Mouse (Mus musculus): ENCODE measurements around the gene Tuba4a.

Tuba4a gene

DNA sequence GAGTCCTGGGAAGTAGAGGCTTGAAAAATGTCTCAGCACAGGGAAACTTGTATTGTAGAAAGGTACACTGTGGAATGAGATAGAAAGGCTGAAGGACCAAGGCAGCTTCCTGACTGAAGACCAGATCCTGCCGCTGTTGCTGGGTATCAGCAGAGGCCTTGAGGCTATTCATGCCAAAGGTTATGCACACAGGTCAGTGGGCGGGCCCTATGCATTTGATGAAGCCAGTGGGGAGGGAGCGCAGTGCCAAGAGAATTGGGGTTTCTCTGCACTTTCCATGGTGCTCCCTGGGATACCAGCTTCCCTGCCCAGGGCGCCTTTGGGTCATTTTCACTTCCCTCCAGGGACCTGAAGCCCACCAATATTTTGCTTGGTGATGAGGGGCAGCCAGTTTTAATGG is 7.1 kb downstream of the Tuba4a start:
- DNase-seq (ENCODE audit: low spot score), result no peak

GRCm38 (mm10) chr1:75211141-75211708 is 8.4 kb downstream of the Tuba4a start:
- no peak for DNase-seq (ENCODE audit: low spot score)

- DNase-seq (ENCODE audit: low spot score), result peak; percentile 98
These were observed 9.3 kb downstream of the Tuba4a start, which contains the start of the genes Glb1l and Stk16 for GRCm38 (mm10) chr1:75210136-75211087. TSS of gene Glb1l (minus strand) at chr1:75210813. TSS of gene Stk16 (plus strand) at chr1:75210838.

DNA sequence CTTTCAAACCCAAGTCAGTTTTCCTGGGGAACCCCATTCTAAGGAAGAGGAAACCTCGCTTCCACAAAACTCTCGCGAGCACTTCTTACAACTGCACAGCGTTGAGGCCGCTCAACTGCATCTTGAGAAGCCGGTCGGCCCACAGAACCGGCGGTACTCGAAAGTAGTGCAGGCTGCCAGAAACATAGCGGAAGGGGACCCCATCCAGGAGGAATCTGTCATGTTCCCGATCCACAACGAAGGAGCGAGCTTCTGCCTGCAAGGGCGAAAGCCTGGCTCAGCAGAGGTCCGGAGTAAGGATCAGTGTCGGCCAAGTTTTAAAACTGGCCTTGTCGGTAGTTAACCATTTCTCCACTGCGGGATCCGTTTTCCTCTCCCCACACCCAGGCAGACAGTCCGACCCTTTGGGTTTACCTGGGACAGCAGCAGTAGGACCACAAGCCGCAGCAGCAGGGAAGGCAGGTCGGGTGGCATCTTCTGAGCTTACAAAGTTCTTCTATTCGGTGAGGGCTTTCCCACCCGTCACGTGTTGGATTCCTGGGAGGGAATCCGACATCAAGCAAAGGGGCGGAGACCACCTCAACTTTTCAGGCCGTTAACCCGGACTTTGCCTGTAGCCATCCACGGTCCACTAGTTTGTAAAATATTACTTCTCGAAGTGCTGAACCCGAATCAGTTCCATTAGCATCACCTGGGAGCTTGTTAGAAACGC is 10.5 kb downstream of the Tuba4a start:
- peak; percentile 70 for DNase-seq (ENCODE audit: low spot score)

DNA sequence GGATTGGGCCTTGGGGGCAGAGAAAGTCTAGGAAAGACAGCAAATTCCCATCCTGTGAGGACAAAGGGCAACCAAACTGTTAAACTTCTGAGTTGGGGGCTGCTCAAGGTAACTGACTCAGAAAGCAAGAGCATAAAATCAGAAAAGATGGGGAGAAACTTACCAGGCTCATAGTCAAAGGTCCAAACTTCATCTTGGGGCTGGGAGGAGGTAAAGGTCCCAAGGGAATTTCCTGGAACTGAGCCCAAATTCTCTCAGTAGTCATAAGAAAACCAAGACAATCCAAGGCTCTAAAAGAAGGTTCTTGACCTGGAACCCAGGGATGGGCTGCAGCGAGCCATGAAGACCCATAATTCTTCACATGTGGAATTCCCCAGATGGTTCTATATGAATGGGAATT is 18.4 kb downstream of the Tuba4a start:
- DNase-seq (ENCODE audit: low spot score), result no peak

- peak; percentile 63 for DNase-seq (ENCODE audit: low spot score)
These were observed 27.2 kb downstream of the Tuba4a start for GRCm38 (mm10) chr1:75192452-75192851.

DNA sequence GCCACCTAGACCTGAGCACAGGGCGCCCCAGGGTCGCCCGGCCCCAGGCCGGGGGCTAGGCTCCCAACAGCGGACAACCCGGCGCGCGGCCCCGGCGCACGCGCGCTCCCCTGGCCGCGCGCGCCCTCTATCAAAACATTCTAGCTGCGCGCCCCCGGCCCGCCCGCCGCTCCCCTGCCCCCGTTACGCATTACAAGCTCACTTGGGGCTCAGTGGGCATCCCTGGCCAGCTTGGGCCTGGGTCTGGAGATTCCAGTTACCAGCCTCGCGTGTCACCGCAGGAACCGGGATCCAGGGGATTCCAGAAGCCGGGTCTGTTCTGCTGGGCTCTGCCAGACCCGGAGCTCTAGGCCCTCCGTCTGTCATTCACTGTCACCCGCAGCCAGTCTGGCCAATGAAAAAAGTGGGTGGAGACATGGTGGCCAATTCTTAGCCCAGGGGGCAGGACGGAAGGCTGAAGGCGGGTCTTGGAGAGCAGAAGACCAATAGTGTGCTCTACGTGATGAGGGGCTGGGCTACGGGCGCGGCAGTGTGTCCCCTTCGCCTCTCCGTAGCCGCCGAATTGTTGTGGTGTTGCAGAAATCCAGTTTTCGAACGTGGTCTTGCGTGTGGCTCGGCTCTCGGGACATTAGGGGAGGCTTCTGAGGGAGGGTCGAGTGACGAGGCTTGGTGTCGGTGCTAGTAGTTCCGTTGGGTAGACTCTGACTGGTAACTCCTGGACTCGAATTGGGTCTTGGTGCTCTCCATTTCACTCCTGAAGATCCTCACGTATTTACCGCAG is 27.9 kb downstream of the Tuba4a start, which contains the start of the genes Ankzf1 and Atg9a:
TSS of gene Ankzf1 (plus strand) at position 530 of the 781 bp plus-strand sequence.
TSS of gene Atg9a (minus strand) at position 575 of the 781 bp plus-strand sequence.
- peak; percentile 91 for DNase-seq (ENCODE audit: low spot score)

DNA sequence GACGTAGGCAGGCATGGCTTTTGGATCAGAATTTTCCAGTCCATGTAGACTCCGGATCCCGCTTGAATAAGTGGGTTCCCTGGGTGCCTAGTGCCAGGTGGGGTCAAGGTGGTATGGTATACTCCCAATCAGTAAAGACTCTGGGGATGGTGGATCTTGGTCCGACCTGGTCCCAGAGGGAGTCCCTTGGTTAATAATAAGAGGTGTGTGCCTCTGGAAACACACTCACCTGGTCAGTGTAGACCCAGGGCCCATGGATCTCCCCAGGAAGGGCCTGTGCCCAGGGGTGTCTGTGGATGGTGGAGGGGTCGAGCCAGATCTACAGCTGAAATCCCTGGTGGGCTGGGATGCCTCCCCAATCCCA is 28.4 kb downstream of the Tuba4a start:
- no peak for DNase-seq (ENCODE audit: low spot score)

DNA sequence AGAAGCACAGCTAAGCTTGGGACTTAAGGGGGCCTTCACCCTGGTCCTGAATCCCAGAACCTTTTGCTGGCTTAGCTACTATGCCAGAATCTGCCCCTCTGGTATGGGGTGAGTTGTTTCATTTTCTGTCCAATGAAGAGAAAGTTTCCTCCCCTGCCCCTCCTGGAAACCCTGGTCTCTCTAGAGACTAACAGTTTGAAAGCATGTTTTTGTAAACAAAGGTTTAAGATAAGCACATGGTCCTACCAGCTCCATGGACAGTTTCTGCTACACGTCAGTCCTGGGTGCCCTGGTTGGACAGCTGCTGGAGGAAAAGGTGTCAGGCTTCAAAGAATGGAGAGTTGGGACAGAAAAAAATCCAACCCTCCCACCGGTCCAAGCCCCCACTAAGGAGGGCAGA is 29.1 kb downstream of the Tuba4a start:
- no peak for DNase-seq (ENCODE audit: low spot score)

DNA sequence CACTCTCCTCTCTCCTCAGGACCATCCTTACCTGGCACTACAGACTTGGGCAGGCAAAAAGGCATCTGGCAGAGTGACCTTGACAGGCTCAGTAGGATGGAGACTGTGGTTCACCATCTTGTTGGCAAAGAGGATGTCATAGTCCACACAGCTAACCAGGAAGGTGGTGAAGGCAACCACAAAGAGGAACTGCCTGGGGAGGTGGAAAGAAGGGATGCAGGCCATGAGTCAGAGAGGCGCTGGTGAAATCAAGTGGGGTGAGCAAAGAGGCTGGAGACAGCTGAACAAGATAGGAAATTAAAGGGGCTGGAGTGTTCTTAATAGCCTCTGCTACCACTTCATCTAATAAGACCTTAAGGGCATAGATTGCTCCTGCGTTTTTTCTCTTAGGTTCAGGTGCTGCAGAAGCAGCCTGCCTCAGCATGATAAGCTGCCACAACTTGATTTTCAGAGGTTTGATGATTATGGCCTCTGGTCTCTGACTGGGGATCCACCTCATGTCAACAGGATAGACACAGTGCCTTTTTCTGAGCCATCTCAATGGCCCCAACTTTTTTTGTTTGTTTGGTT is 31.7 kb downstream of the Tuba4a start:
- DNase-seq (ENCODE audit: low spot score), result no peak

- DNase-seq (ENCODE audit: low spot score), result no peak
These were observed 32.5 kb downstream of the Tuba4a start for GRCm38 (mm10) chr1:75187126-75187525.

DNA sequence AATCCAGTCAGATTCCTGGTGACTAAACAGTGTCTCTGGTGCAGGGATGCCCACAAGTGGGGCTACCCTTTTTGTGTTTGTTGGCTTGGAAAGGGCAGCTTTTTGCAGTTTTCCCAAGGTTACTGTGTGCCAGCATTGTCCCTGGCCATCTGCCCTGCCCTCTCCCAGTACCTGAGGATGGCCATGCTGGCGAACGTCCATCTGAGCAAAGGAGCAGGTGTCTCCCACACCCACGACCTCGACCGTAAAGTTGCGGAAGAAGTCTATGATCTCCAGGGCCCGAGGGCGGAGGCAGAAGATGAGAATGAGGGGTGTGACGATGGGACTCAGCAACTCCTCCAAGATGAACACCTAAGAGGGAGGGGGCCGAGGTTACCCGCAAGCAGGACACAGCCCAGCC is 34.2 kb downstream of the Tuba4a start:
- DNase-seq (ENCODE audit: low spot score), result no peak

- no peak for DNase-seq (ENCODE audit: low spot score)
These were observed 37.5 kb downstream of the Tuba4a start for GRCm38 (mm10) chr1:75182160-75182559.

DNA sequence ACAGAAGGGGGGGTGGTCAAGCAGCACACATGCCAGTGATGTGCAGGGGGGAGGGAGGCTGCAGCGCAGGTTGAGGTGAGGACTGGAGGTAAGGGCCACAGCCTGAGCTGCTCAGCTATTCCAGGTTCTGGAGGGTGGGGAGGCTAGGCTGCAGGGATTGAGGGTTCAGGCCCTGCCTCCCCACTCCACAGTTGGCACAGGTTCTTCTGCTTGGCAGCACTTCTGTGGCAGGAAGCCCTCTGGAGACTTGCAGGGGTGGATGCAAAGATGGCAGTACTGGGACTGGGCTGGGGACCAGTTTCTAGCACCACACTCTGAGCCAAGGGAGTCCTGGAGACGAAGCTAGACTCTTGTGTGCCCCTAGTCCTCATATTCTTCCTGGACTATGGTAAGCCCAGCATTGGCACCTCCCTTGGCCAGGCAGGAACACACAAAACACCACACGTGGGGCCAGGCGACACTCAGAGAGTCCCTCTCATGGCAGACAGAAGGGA is 38.2 kb downstream of the Tuba4a start:
- no peak for DNase-seq (ENCODE audit: low spot score)

- no peak for DNase-seq (ENCODE audit: low spot score)
These were observed 38.9 kb downstream of the Tuba4a start for GRCm38 (mm10) chr1:75180741-75181140.

GRCm38 (mm10) chr1:75180105-75180590 is 39.5 kb downstream of the Tuba4a start, which contains the start of gene Abcb6:
TSS of gene Abcb6 (minus strand) at chr1:75180392.
- DNase-seq (ENCODE audit: low spot score), result peak; percentile 93

- peak; percentile 64 for DNase-seq (ENCODE audit: low spot score)
These were observed 40.1 kb downstream of the Tuba4a start for GRCm38 (mm10) chr1:75179334-75180104.

DNA sequence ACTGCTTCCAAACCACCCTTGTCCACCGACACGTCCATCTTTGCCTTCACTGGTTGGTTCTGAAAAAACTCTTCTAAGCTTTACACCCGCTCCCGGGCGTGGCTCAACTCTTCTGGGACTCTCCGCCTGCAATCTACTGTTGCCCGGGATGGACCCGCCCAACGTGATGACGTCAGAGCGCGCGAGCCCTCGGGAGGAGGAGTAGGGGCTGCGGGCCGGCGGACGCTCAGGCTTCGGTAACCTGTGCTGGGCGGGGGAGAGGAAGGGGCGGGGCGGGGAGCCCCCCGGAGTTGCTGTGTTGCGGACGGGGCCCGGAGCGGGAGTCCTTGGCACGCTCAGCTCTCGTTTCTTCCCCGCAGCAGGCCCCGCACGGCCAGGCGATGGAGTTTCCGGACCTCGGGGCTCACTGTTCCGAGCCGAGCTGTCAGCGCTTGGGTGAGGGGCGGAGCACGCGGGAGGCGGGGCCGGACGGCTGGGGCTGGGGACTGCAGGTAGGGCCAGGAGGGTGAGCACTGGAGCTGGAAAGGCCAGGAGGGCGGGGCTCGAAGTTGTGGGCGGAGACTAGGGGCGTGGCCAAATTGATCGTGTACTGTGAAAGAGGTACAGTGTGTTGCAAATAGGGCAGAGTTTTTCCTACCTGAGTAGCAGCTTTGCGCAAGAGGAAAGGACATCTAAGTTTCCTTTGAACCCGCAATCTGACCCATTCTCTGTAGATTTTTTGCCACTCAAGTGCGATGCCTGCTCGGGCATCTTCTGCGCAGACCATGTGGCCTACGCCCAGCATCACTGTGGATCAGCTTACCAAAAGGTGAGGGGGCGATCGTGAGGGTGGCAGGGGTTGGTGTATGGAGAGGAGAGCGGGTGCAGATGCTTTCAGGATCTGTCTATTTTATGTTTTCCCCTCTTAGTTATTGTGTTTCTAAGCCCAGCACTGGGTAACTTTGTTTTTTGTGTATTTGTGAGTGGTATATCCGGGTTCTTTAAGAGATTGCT is 50.9 kb downstream of the Tuba4a start, which contains the start of gene Zfand2b:
TSS of gene Zfand2b (plus strand) at position 175 of the 993 bp plus-strand sequence.
- DNase-seq (ENCODE audit: low spot score), result peak; percentile 98

- DNase-seq (ENCODE audit: low spot score), result no peak
These were observed 51.6 kb downstream of the Tuba4a start for GRCm38 (mm10) chr1:75168093-75168471.

Data from testis, postnatal 10 days (tissue).